Mouse (Mus musculus) myocyte (in vitro differentiated cells): ENCODE data around the gene Gpc6. TPM values are rescaled to one million over a fixed set of nuclear protein-coding genes. Genes with fewer than 3 reads are reported as not detected.

Experiments
- H3K27me3 ChIP-seq: one replicate; pipeline ENCODE4 v1.6.1; 2011; ENCODE audit not compliant: control insufficient read depth, insufficient read depth, insufficient read length
- H3K36me3 ChIP-seq: one replicate; pipeline ENCODE4 v1.6.1; 2011; ENCODE audit not compliant: control insufficient read depth, insufficient read depth
- H3K4me2 ChIP-seq: one replicate; pipeline ENCODE4 v1.6.1; 2011; ENCODE audit warnings: low read depth, control low read depth
- H3K4me3 ChIP-seq: one replicate; pipeline ENCODE4 v1.5.1; 2011; ENCODE audit warnings: mild to moderate bottlenecking, control low read depth, moderate library complexity
- H3K79me2 ChIP-seq: one replicate; pipeline ENCODE4 v1.6.1; 2011; ENCODE audit not compliant: control insufficient read depth, insufficient read depth
- H3ac ChIP-seq: one replicate; pipeline ENCODE4 v1.6.1; 2011; ENCODE audit not compliant: control insufficient read depth, insufficient read length
- CEBPB ChIP-seq: IDR thresholded peaks from 2 replicates; pipeline ENCODE4 v1.6.1; 2011; ENCODE audit warnings: mild to moderate bottlenecking, moderate library complexity; ENCODE audit not compliant: poor library complexity, insufficient read depth, severe bottlenecking
- E2F4 ChIP-seq: IDR thresholded peaks from one replicate; pipeline ENCODE4 v1.6.1; 2011; ENCODE audit warnings: mild to moderate bottlenecking, control low read depth, moderate library complexity; ENCODE audit not compliant: insufficient read depth
- MAX ChIP-seq: IDR thresholded peaks from one replicate; pipeline ENCODE4 v1.6.1; 2011; ENCODE audit warnings: low read depth, mild to moderate bottlenecking, control low read depth
- MYOD1 ChIP-seq, 3 experiments: IDR thresholded peaks; one replicate each; pipeline ENCODE4 v1.6.1; 2011; ENCODE audit warnings: control low read depth in 2 of 3, low read depth in 2 of 3, mild to moderate bottlenecking in 2 of 3, moderate library complexity in 1 of 3; ENCODE audit not compliant: insufficient read length in 2 of 3, control insufficient read depth in 1 of 3
- MYOG ChIP-seq, 3 experiments: IDR thresholded peaks; one replicate each; pipeline ENCODE4 v1.6.1; 2011; ENCODE audit warnings: control low read depth in 2 of 3, low read depth in 2 of 3, mild to moderate bottlenecking in 2 of 3; ENCODE audit not compliant: insufficient read length in 2 of 3, control insufficient read depth in 1 of 3, insufficient read depth in 1 of 3
- POLR2A ChIP-seq: IDR thresholded peaks from one replicate; pipeline ENCODE4 v1.6.1; 2011; ENCODE audit warnings: low read depth, mild to moderate bottlenecking, control low read depth, moderate library complexity; ENCODE audit not compliant: insufficient read length
- POLR2AphosphoS2 ChIP-seq: IDR thresholded peaks from one replicate; pipeline ENCODE4 v1.6.1; 2011; ENCODE audit warnings: low read depth, control low read depth; ENCODE audit not compliant: insufficient read length
- REST ChIP-seq: IDR thresholded peaks from one replicate; pipeline ENCODE4 v1.6.1; 2011; ENCODE audit warnings: mild to moderate bottlenecking, control low read depth, moderate library complexity; ENCODE audit not compliant: insufficient read depth, insufficient read length
- SRF ChIP-seq: IDR thresholded peaks from one replicate; pipeline ENCODE4 v1.6.1; 2011; ENCODE audit warnings: low read depth; ENCODE audit not compliant: control insufficient read depth, insufficient read length
- TCF12 ChIP-seq: IDR thresholded peaks from one replicate; pipeline ENCODE4 v1.6.1; 2011; ENCODE audit warnings: mild to moderate bottlenecking, control low read depth; ENCODE audit not compliant: poor library complexity, insufficient read depth, severe bottlenecking
- TCF3 ChIP-seq: IDR thresholded peaks from one replicate; pipeline ENCODE4 v1.6.1; 2011; ENCODE audit warnings: low read depth, control low read depth; ENCODE audit not compliant: insufficient read length
- USF1 ChIP-seq: IDR thresholded peaks from one replicate; pipeline ENCODE4 v1.6.1; 2011; ENCODE audit warnings: low read depth, mild to moderate bottlenecking, control low read depth, moderate library complexity
- polyA plus RNA-seq: library from polyadenylated mRNA; unstranded; fragments of >200 nt; fragmentation: generic; extraction: Trizol; gene quantifications from one replicate; pipeline ENCODE4 v1.2.1, GENCODE M21; 2012; ENCODE audit warnings: missing spikeins

Gene Gpc6
- polyA plus RNA-seq, 1 experiment: 5.0 TPM

DNA sequence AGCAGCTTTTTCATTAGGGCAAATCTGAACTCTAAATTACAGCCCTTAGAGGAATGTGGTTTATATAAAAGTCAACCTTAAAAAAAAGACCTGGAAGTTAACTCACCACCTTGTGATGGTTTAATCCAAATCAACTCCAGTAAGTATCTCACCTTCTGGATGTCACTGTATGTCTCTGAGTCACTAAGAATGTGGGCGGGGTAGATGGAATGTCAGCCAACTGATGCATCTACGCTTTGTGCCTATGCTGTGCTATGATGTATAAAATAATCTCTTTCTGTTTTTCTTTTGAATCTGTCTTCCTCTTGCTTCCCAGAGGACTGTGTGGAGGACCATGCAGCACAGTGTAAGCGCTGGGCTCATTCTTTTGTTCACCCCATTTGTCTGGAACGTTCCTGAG, 966.9 kb downstream of the Gpc6 start:
- Histone ChIP-seq H3K4me2 (no peak overlapping the region), H3K27me3 (no peaks in the 10 kb centered on the region), H3K4me3 (no peak overlapping the region), H3K79me2 (no peaks in the 10 kb centered on the region), H3K36me3 (no peaks in the 10 kb centered on the region), H3ac (no peak overlapping the region)
- TF ChIP-seq REST (no peak), MYOD1 (IDR thresholded peaks at IDR 0.05; ENCODE audit: control insufficient read depth in 1 of 3, insufficient read length in 2 of 3, low read depth in 2 of 3) (no peak), USF1 (no peak), MYOG (IDR thresholded peaks at IDR 0.05; ENCODE audit: control insufficient read depth in 1 of 3, insufficient read depth in 1 of 3, insufficient read length in 2 of 3, low read depth in 2 of 3) (no peak), SRF (no peak), TCF3 (no peak), E2F4 (no peak), MAX (no peak), POLR2A (no peak), CEBPB (no peak), POLR2AphosphoS2 (no peak), TCF12 (no peak)

DNA sequence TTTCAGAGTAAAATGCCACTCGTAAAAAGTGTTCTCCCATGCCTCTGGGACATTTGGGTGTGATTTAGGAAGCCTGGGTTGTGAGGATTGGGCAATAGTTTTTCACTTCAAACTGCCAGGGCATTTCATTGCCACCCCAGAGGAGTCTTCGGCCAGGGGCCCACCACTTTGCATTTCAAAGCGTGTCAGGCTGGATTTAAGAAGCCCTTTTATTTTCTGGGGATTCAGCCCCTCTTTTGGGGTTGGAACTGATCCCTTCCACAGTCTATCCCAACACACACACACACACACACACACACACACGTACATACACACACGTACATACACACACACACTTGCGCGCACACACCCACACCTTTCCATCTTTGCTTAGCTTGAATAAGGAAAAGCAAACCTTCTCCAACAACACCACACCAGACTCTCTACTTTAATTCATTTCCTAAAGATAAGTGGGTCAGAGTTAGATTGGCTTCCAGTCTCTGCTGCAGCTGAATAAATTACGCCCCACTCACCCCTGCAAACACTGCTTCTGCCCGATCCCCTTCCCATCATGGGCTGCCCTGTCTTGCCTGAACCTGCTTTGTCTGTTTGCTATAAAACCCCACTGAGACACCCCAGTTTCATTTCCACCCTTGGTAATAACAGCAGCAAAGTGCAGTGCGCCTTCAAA, 969.9 kb downstream of the Gpc6 start:
- H3K4me2 ChIP-seq: no peak overlapping the region
- no peaks in the 10 kb centered on the region for H3K27me3 ChIP-seq

DNA sequence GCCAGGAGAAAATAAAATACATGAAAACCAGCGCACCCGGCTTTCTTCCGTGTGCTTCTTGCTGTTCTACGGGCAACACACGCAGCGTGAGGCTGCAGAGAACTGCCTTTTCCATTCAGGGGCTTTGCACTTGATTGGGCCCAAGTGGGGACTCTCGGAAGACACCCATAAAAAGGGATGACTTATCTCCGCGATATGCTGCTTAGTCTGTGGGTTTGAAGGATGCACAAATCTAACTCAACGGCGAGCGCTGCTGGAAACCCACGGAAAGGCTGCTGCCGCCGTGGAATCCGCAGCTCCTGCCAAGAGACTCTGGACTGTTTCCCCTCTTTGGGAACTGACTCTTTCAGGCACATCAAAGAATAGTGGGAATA, 970.4 kb downstream of the Gpc6 start:
- no peaks in the 10 kb centered on the region for H3K36me3 ChIP-seq
- no peak overlapping the region for H3ac ChIP-seq
- H3K79me2 ChIP-seq: no peaks in the 10 kb centered on the region
- H3K4me2 ChIP-seq: no peak overlapping the region
- TF ChIP-seq TCF3: no peak
- TF ChIP-seq REST: no peak
- TF ChIP-seq TCF12: no peak
- no peak for TF ChIP-seq POLR2AphosphoS2
- no peak for TF ChIP-seq POLR2A
- no peak for TF ChIP-seq MYOD1 (IDR thresholded peaks at IDR 0.05; ENCODE audit: control insufficient read depth in 1 of 3, insufficient read length in 2 of 3, low read depth in 2 of 3)
- no peak for TF ChIP-seq USF1
- no peak for TF ChIP-seq SRF
- TF ChIP-seq MAX: no peak
- TF ChIP-seq MYOG (IDR thresholded peaks at IDR 0.05; ENCODE audit: control insufficient read depth in 1 of 3, insufficient read depth in 1 of 3, insufficient read length in 2 of 3, low read depth in 2 of 3): no peak
- no peak for TF ChIP-seq E2F4
- no peak for TF ChIP-seq CEBPB
- no peaks in the 10 kb centered on the region for H3K27me3 ChIP-seq
- H3K4me3 ChIP-seq: no peak overlapping the region

More for the DNA sequence above, 969.9 kb downstream of the Gpc6 start:
- no peaks in the 10 kb centered on the region for H3K36me3 ChIP-seq
- no peak overlapping the region for H3ac ChIP-seq
- no peak overlapping the region for H3K4me3 ChIP-seq
- H3K79me2 ChIP-seq: no peaks in the 10 kb centered on the region
- no peak for TF ChIP-seq TCF12
- TF ChIP-seq MAX: no peak
- TF ChIP-seq E2F4: no peak
- no peak for TF ChIP-seq POLR2A
- TF ChIP-seq MYOD1 (IDR thresholded peaks at IDR 0.05; ENCODE audit: control insufficient read depth in 1 of 3, insufficient read length in 2 of 3, low read depth in 2 of 3): no peak
- TF ChIP-seq USF1: no peak
- no peak for TF ChIP-seq POLR2AphosphoS2
- TF ChIP-seq REST: no peak
- TF ChIP-seq MYOG (IDR thresholded peaks at IDR 0.05; ENCODE audit: control insufficient read depth in 1 of 3, insufficient read depth in 1 of 3, insufficient read length in 2 of 3, low read depth in 2 of 3): no peak
- TF ChIP-seq CEBPB: no peak
- no peak for TF ChIP-seq SRF
- TF ChIP-seq TCF3: no peak

DNA sequence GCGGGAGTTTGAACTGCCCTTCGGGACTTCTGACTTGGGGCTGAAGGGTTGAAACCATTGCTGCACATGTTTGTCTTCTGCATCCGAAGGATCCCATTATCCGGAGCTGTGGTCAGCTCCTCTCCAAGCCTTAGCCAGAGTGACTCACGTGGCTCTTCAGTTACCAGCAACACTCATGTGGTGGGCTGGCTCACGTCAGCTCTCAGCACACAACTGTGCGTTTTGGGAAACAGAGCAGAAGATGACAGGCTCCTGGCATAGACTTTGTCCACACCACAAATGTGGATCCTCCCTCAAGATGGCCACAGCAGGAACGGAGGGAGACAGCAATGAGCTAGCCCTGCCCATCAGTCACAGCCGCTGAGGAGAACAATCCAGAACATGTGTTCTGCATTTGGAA, 979.2 kb downstream of the Gpc6 start:
- Histone ChIP-seq H3K79me2 (no peaks in the 10 kb centered on the region), H3ac (no peak overlapping the region), H3K4me3 (no peak overlapping the region), H3K4me2 (peak overlapping the region; percentile 42), H3K36me3 (no peaks in the 10 kb centered on the region), H3K27me3 (no peaks in the 10 kb centered on the region)
- TF ChIP-seq E2F4: no peak
- no peak for TF ChIP-seq POLR2AphosphoS2
- no peak for TF ChIP-seq CEBPB
- no peak for TF ChIP-seq TCF3
- no peak for TF ChIP-seq POLR2A
- no peak for TF ChIP-seq SRF
- TF ChIP-seq MYOD1 (IDR thresholded peaks at IDR 0.05; ENCODE audit: control insufficient read depth in 1 of 3, insufficient read length in 2 of 3, low read depth in 2 of 3): no peak
- no peak for TF ChIP-seq REST
- no peak for TF ChIP-seq USF1
- no peak for TF ChIP-seq MYOG (IDR thresholded peaks at IDR 0.05; ENCODE audit: control insufficient read depth in 1 of 3, insufficient read depth in 1 of 3, insufficient read length in 2 of 3, low read depth in 2 of 3)
- no peak for TF ChIP-seq TCF12
- TF ChIP-seq MAX: no peak
